Mouse (Mus musculus): ENCODE results near the gene Clrn3. TPM values are rescaled to one million over a fixed set of nuclear protein-coding genes. Genes with fewer than 3 reads are reported as not detected.

Clrn3 gene
- total and polyA plus RNA-seq, 3 experiments, result not detected

DNA sequence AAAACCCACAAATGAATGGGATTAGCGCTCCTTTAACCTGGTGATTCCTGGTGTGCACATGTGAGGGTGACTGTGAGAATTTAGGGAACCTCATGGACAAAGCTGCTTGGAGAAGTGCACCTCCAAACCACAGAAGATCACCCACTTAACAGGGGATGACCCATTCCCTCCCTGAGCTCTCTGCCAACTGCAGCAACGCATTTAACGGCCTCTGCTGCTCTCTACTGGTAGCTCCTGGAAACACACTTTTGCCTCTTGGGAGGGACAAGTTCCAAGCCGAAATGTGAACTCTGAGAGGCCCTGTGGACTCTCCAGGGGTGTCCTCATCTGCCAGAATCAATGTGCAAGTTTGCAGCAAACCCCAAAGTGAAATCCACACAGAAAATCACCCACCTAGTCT is 41.0 kb downstream of the Clrn3 start:
- Histone ChIP-seq H3K4me2 (ENCODE audit: insufficient read depth, low read depth, poor library complexity, severe bottlenecking) (no peak overlapping the region), H3K79me2 (replicated peaks; ENCODE audit: control insufficient read depth, extremely low read depth, insufficient read depth, poor library complexity, severe bottlenecking) (no peaks in the 10 kb centered on the region), H3K9me3 (replicated peaks; ENCODE audit: low read length) (peaks cover 8% of the 10 kb centered on the region), H3K36me3 (replicated peaks in 1 of 2; ENCODE audit: control insufficient read depth in 1 of 2, insufficient read depth in 1 of 2, low read length in 1 of 2) (no peaks in the 10 kb centered on the region), H3K4me3 (replicated peaks in 1 of 3; ENCODE audit: low read depth in 2 of 3, low read length in 2 of 3, poor library complexity in 1 of 3) (no peak overlapping the region), H3K27ac (ENCODE audit: insufficient read depth, low read depth) (no peak overlapping the region), H3K27me3 (replicated peaks) (no peaks in the 10 kb centered on the region), H3K9ac (ENCODE audit: insufficient read depth, low read depth) (no peak overlapping the region), H3K4me1 (ENCODE audit: control insufficient read depth in 1 of 2, insufficient read depth in 2 of 2) (peaks cover 11 to 37% of the 10 kb centered on the region in 2 experiments)
- dilution Hi-C loops (cut with MboI; ENCODE audit: extremely low pct_ligation_motif_present, extremely low pct_unique_long_range_greater_than_20kb, low sequenced_read_pairs), result no loop called here
- in situ Hi-C loops (cut with MboI; ENCODE audit: low pct_ligation_motif_present, low pct_unique_long_range_greater_than_20kb, low sequenced_read_pairs), result loop anchor here (5.0 to 25.0 kb wide), 3 partner anchors 85 to 1625 kb away; no protein-coding TSS in a partner anchor
- TF ChIP-seq SMC3 (IDR thresholded peaks at IDR 0.05; ENCODE audit: low read depth, low read length) (peak; percentile 74), NELFE (IDR thresholded peaks at IDR 0.05; ENCODE audit: low read depth, low read length) (peak; percentile 45; the same call in 1 of the 2 replicates), GABPA (IDR thresholded peaks at IDR 0.05; ENCODE audit: insufficient replicate concordance, low read depth, low read length) (no peak), IRF4 (IDR thresholded peaks at IDR 0.05; ENCODE audit: low read depth, low read length) (0 out of 2 replicates have a peak, but pooled peaks have one; percentile 31), ZC3H11A (IDR thresholded peaks at IDR 0.05; ENCODE audit: low read depth, low read length) (peak; percentile 35), RCOR1 (conservative IDR thresholded peaks at IDR 0.05; ENCODE audit: low read depth, low read length) (no peak), MAZ (IDR thresholded peaks at IDR 0.05; ENCODE audit: low read depth, low read length) (0 out of 2 replicates have a peak, but pooled peaks have one; percentile 28), USF2 (conservative IDR thresholded peaks at IDR 0.05; ENCODE audit: low read depth, low read length) (no peak), RAD21 (IDR thresholded peaks at IDR 0.05; ENCODE audit: low read depth, low read length) (peak; percentile 95), MAX (IDR thresholded peaks at IDR 0.05; ENCODE audit: low read length) (0 out of 2 replicates have a peak, but pooled peaks have one; percentile 19), CTCF (conservative IDR thresholded peaks at IDR 0.05 in 1 of 2, IDR thresholded peaks at IDR 0.05 in 1 of 2; ENCODE audit: low read depth in 2 of 2, low read length in 2 of 2) (peak; percentile 74 to 95; a peak in 3 of 4 replicates)
- DNase-seq (ENCODE audit: extremely low read depth), result peak; percentile 69

DNA sequence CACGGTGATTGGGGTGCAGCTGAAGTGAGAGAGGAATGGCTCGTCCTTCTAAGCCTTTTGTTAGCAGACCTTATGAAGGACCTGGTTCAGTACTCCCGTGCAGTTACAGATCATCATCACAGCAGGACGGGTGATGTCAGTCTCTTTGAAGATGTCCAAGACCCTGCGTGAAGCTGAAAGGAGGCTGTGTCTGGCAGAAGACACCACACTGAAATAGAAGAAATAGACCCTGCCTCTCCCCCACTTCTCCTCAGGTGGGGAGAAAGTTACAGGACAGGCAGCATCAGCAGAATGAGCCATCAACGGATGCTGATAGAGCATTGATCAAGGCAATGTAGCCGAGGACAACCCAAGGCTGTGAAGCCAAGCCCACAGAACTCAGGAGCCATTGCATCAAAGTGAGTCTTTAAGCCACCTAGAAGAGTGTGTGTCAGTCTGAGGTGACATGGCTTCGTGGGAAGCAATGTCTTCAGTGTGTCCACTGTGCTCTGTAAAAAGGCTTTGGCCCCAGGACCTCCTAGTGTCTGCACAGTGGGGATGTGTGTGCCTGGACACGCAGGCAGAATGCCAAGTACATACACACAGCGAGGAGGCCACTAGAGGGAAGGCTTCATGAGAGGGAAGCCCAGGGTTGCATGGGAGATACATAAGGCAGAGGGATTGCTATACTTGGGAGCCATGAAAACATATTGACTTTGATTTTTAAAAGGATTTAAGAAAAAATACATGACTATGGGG is 41.6 kb downstream of the Clrn3 start:
- H3K27me3 ChIP-seq (replicated peaks), result no peaks in the 10 kb centered on the region
- H3K9me3 ChIP-seq (replicated peaks; ENCODE audit: low read length), result peaks cover 3% of the 10 kb centered on the region
- H3K4me3 ChIP-seq (replicated peaks in 1 of 3; ENCODE audit: low read depth in 2 of 3, low read length in 2 of 3, poor library complexity in 1 of 3), result no peak overlapping the region
- in situ Hi-C loops (cut with MboI; ENCODE audit: low pct_ligation_motif_present, low pct_unique_long_range_greater_than_20kb, low sequenced_read_pairs), result loop anchor here (5.0 to 25.0 kb wide), 3 partner anchors 85 to 1625 kb away; no protein-coding TSS in a partner anchor
- no peak for TF ChIP-seq ZC3H11A (IDR thresholded peaks at IDR 0.05; ENCODE audit: low read depth, low read length)
- TF ChIP-seq BHLHE40 (IDR thresholded peaks at IDR 0.05; ENCODE audit: low read depth, low read length), result no peak
- TF ChIP-seq JUN (IDR thresholded peaks at IDR 0.05; ENCODE audit: insufficient read depth, low read depth, low read length), result no peak
- no peak for TF ChIP-seq HCFC1 (IDR thresholded peaks at IDR 0.05; ENCODE audit: low read depth, low read length)
- no peak for TF ChIP-seq POLR2AphosphoS2 (IDR thresholded peaks at IDR 0.05; ENCODE audit: low read depth, low read length)
- TF ChIP-seq CTCF (conservative IDR thresholded peaks at IDR 0.05 in 1 of 2, IDR thresholded peaks at IDR 0.05 in 1 of 2; ENCODE audit: low read depth in 2 of 2, low read length in 2 of 2), result no peak
- TF ChIP-seq SMC3 (IDR thresholded peaks at IDR 0.05; ENCODE audit: low read depth, low read length), result no peak
- TF ChIP-seq POLR2A (IDR thresholded peaks at IDR 0.05; ENCODE audit: low read depth, low read length), result no peak
- no peak for TF ChIP-seq NRF1 (IDR thresholded peaks at IDR 0.05; ENCODE audit: low read depth, low read length)
- H3K9ac ChIP-seq (ENCODE audit: insufficient read depth, low read depth), result no peak overlapping the region
- peaks cover 11 to 37% of the 10 kb centered on the region in 2 experiments for H3K4me1 ChIP-seq (ENCODE audit: control insufficient read depth in 1 of 2, insufficient read depth in 2 of 2)
- H3K79me2 ChIP-seq (replicated peaks; ENCODE audit: control insufficient read depth, extremely low read depth, insufficient read depth, poor library complexity, severe bottlenecking), result no peaks in the 10 kb centered on the region
- no peaks in the 10 kb centered on the region for H3K36me3 ChIP-seq (replicated peaks in 1 of 2; ENCODE audit: control insufficient read depth in 1 of 2, insufficient read depth in 1 of 2, low read length in 1 of 2)
- H3K4me2 ChIP-seq (ENCODE audit: insufficient read depth, low read depth, poor library complexity, severe bottlenecking), result no peak overlapping the region
- DNase-seq (ENCODE audit: extremely low read depth), result no peak
- no peak overlapping the region for H3K27ac ChIP-seq (ENCODE audit: insufficient read depth, low read depth)
- dilution Hi-C loops (cut with MboI; ENCODE audit: extremely low pct_ligation_motif_present, extremely low pct_unique_long_range_greater_than_20kb, low sequenced_read_pairs), result no loop called here
